Mouse (Mus musculus) midbrain, postnatal 0 days (tissue): ENCODE data around the gene Smok3b. TPM values are rescaled to one million over a fixed set of nuclear protein-coding genes. Genes with fewer than 3 reads are reported as not detected.

Source experiments
- ATAC-seq: fragments of 200-750 bp; cut with Nextera tagmentation; 2 replicates; pipeline ENCODE4 v1.8.0; 2017; ENCODE audit warnings: moderate number of reproducible peaks, mild to moderate bottlenecking, moderate TSS enrichment, moderate library complexity; ENCODE audit not compliant: low FRiP score
- DNase-seq: peaks from one replicate; pipeline ENCODE4 v3.0.0-alpha.2; 2015; ENCODE audit warnings: low spot score
- H3K27ac ChIP-seq: fragments of 300-500 bp; sonication (generic); 2 replicates; pipeline ENCODE4 v1.5.1; 2014; ENCODE audit warnings: low read depth, mild to moderate bottlenecking, low read length, mixed read lengths
- H3K27me3 ChIP-seq: fragments of 300-500 bp; sonication (generic); 2 replicates; pipeline ENCODE4 v1.6.1; 2014; ENCODE audit warnings: low read length, control low read depth, mixed read lengths; ENCODE audit not compliant: insufficient read depth
- H3K36me3 ChIP-seq: fragments of 300-500 bp; sonication (generic); 2 replicates; pipeline ENCODE4 v1.6.1; 2014; ENCODE audit warnings: low read length, control low read depth, mixed read lengths; ENCODE audit not compliant: insufficient read depth
- H3K4me1 ChIP-seq: fragments of 300-500 bp; sonication (generic); 2 replicates; pipeline ENCODE4 v1.6.1; 2014; ENCODE audit warnings: mild to moderate bottlenecking, control low read depth, antibody characterized with exemption, low read length, mixed read lengths; ENCODE audit not compliant: insufficient read depth
- H3K4me2 ChIP-seq: fragments of 300-500 bp; sonication (generic); 2 replicates; pipeline ENCODE4 v1.6.1; 2014; ENCODE audit warnings: low read depth, mild to moderate bottlenecking, low read length, mixed read lengths; ENCODE audit not compliant: poor library complexity, severe bottlenecking
- H3K4me3 ChIP-seq: fragments of 300-500 bp; sonication (generic); 2 replicates; pipeline ENCODE4 v1.5.1; 2014; ENCODE audit warnings: low read depth, mild to moderate bottlenecking, low read length, moderate library complexity
- H3K9ac ChIP-seq: fragments of 300-500 bp; sonication (generic); replicated peaks from 2 replicates; pipeline ENCODE4 v1.6.1; 2014; ENCODE audit warnings: mild to moderate bottlenecking, low read length, moderate library complexity, mixed read lengths; ENCODE audit not compliant: poor library complexity, severe bottlenecking
- H3K9me3 ChIP-seq: fragments of 300-500 bp; sonication (generic); 2 replicates; pipeline ENCODE4 v1.6.1; 2016; ENCODE audit warnings: low read length, control low read depth
- CTCF ChIP-seq: IDR thresholded peaks from 2 replicates; pipeline ENCODE4 v1.5.1; 2016; ENCODE audit warnings: antibody characterized with exemption, mild to moderate bottlenecking
- WGBS: fragments of 180-500 bp; shearing (Covaris S2); extraction: QIAGEN DNeasy Blood & Tissue Kit; methylation state at CpG from one replicate; pipeline ENCODE4 v1.1.7; 2014; 5-methylcytosine and 5-hydroxymethylcytosine counted together
- polyA plus RNA-seq: library from polyadenylated mRNA; unstranded; fragments of >200 nt; fragmentation: Nextera tagmentation; extraction: Ambion mirVana; gene quantifications from 2 replicates; pipeline ENCODE4 v1.2.1, GENCODE M21; 2015
- total RNA-seq: library from RNA; depleted of rRNA; stranded (reverse); fragments of >200 nt; gene quantifications from 2 replicates; pipeline ENCODE4 v1.2.3, GENCODE M21; 2014

The Smok3b gene
- total and polyA plus RNA-seq, 2 experiments from 2014 or later = not detected

DNA sequence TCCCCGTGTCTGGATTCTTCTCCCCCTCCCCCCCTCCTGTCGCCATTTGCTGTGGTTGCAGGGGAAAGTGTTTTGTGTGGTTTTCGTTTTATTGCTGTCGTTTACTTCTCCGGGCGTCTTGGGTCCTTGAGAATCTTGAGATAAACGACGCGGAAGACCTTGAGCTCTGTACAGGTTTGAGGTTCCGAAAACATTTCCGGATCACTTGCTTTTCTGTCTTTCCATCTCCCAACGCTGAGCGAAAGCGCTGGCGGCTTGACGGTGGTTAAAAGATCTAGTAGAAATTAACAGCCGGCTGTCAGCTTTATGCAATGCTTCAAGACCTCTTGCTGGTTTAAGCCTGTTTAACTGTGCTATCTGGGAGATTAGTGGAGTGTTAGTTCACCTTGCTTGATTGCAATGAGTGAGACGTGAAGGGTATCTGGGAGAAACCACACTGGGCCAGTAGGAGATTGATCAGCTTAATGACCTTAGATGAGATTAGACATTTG lies 64.2 kb downstream of the Smok3b start:
- H3K4me2 ChIP-seq = peak overlapping the region; percentile 60
- H3K27ac ChIP-seq = peak overlapping the region; percentile 92
- H3K36me3 ChIP-seq = no peaks in the 10 kb centered on the region
- no peak for TF ChIP-seq CTCF
- DNase-seq (peak; percentile 36), ATAC-seq (peak; percentile 29; the same call in 1 of the 2 replicates)
- H3K9ac ChIP-seq = peak overlapping the region; percentile 99
- H3K27me3 ChIP-seq = no peaks in the 10 kb centered on the region
- H3K4me3 ChIP-seq = peak overlapping the region; percentile 95
- H3K9me3 ChIP-seq = no peaks in the 10 kb centered on the region
- H3K4me1 ChIP-seq = no peaks in the 10 kb centered on the region; the same call in 1 of the 2 replicates
- under 1% methylated on average over 18 of the region's 18 CpGs for WGBS

DNA sequence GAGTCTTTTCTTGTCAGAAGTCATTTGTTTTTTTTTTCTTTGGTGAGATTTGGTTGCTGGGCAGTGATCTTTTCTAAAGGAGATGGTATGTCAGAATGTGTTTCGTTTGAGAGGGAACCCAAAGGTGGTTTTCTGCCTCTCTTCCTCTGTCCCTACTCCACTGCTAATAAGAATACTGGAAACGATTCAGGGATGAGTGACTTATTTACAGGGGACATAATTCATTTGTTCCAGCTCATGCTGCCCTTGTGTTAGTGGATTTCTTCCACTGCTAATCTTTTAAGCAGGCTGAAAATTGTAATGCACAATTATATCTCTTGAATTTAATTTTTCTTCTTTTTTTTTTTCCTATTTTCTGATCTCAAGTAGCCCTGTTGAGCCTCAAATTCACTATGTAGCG lies 65.6 kb downstream of the Smok3b start:
- DNase-seq (no peak), ATAC-seq (no peak)
- H3K27ac ChIP-seq = no peak overlapping the region
- H3K27me3 ChIP-seq = no peaks in the 10 kb centered on the region
- H3K4me3 ChIP-seq = peak overlapping the region; percentile 95; the same call in 1 of the 2 replicates
- TF ChIP-seq CTCF = no peak
- peak overlapping the region; percentile 60 for H3K4me2 ChIP-seq
- H3K9ac ChIP-seq = no peak overlapping the region
- WGBS = 62% methylated on average over 3 of the region's 3 CpGs
- no peaks in the 10 kb centered on the region; the same call in 1 of the 2 replicates for H3K4me1 ChIP-seq
- H3K9me3 ChIP-seq = no peaks in the 10 kb centered on the region
- no peaks in the 10 kb centered on the region for H3K36me3 ChIP-seq

DNA sequence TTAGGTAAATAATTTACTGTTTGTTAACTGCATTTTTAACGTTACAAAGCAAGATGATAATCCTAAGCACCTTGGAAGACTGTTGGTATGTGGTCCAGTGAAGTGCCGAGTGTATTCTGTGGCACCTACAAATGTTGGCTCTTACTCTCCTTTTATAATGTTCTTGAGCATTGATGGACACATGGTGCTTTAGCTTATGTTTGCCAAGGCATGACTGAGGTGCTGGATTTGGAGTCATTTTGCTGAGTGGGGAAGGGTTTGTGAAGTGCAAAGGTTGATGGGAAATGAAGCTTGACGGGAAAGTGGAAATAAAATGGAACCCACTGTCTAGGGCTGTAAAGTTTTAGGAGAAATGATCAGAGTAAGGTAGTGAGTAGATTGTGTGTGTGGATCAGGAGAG lies 67.1 kb downstream of the Smok3b start:
- Histone ChIP-seq H3K27me3 (no peaks in the 10 kb centered on the region), H3K4me1 (no peaks in the 10 kb centered on the region; the same call in 1 of the 2 replicates), H3K9me3 (no peaks in the 10 kb centered on the region), H3K9ac (no peak overlapping the region), H3K27ac (no peak overlapping the region), H3K4me2 (no peak overlapping the region), H3K4me3 (no peak overlapping the region), H3K36me3 (peaks cover 10% of the 10 kb centered on the region; the same call in 1 of the 2 replicates)
- TF ChIP-seq CTCF = no peak
- ATAC-seq (no peak), DNase-seq (no peak)
- 88% methylated on average over 3 of the region's 3 CpGs for WGBS

DNA sequence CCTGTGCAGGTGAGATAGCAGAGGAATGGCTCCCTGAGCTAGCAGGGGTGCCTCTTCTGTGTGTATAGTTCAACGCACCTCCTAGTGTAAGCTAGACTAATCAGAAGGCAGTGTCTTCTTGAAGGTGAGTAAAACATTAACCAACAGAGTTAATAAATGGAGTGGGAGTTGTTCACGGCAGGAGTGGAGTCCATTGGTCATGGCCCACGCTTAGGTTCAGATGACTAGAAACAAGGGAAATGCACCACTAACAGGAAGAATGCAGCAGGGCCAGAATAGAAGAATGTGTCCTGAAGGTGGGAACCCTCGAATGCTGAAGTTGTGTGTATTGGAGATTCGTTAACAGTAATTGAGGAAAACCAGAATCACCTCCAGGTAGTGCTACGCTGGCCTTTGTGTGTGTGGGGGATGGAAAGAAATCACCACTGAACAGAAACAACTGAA lies 67.9 kb downstream of the Smok3b start:
- Histone ChIP-seq H3K9ac (no peak overlapping the region), H3K9me3 (no peaks in the 10 kb centered on the region), H3K27ac (no peak overlapping the region), H3K27me3 (no peaks in the 10 kb centered on the region), H3K4me1 (no peaks in the 10 kb centered on the region; the same call in 1 of the 2 replicates), H3K36me3 (peaks cover 14% of the 10 kb centered on the region), H3K4me2 (no peak overlapping the region), H3K4me3 (no peak overlapping the region)
- no peak for DNase-seq
- no peak for ATAC-seq
- no peak for TF ChIP-seq CTCF
- WGBS = 91% methylated on average over 6 of the region's 6 CpGs

DNA sequence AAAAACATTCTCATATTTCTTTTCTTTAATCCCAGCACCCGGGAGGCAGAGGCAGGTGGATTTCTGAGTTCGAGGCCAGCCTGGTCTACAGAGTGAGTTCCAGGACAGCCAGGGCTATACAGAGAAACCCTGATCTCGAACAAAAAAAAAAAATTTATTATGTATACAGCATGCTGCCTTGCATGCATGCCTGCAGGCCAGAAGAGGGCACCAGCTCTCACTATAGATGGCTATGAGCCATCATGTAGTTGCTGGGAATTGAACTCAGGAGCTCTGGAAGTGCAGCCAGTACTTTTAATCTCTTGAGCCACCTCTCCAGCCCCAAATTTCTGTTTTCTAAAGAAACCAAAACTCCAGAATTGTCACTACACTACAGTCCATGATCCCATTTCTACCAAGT lies 69.0 kb downstream of the Smok3b start:
- no peak for ATAC-seq
- Histone ChIP-seq H3K27ac (no peak overlapping the region), H3K4me2 (no peak overlapping the region), H3K4me1 (no peaks in the 10 kb centered on the region; the same call in 1 of the 2 replicates), H3K9me3 (no peaks in the 10 kb centered on the region), H3K36me3 (peaks cover 23% of the 10 kb centered on the region), H3K4me3 (no peak overlapping the region), H3K9ac (no peak overlapping the region), H3K27me3 (no peaks in the 10 kb centered on the region)
- 69% methylated on average over 3 of the region's 3 CpGs for WGBS
- DNase-seq = peak; percentile 4
- peak; percentile 64 for TF ChIP-seq CTCF

DNA sequence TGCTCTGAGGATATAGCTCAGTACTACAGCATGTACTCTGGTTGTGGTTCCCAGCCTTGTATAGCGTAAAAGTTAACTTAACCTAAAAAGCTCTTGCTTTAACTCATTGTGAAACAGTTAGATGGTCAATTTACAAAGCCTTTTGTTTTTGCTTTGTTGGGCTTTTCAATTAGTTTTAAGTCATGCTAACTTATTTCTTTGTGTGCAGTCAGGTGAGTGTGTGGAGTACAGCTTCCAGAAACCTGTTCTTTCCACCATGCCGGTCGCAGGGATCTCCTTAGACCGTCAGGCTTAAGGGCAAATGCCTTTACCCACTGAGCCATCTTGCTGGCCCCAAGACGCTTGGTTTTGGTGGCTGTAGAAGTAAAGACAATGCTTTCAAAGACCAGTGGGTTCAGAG lies 69.5 kb downstream of the Smok3b start:
- H3K27me3 ChIP-seq = no peaks in the 10 kb centered on the region
- no peak overlapping the region for H3K27ac ChIP-seq
- H3K4me3 ChIP-seq = no peak overlapping the region
- H3K4me1 ChIP-seq = no peaks in the 10 kb centered on the region; the same call in 1 of the 2 replicates
- 95% methylated on average over 5 of the region's 5 CpGs for WGBS
- peaks cover 23% of the 10 kb centered on the region for H3K36me3 ChIP-seq
- H3K9ac ChIP-seq = no peak overlapping the region
- no peaks in the 10 kb centered on the region for H3K9me3 ChIP-seq
- no peak for TF ChIP-seq CTCF
- no peak for ATAC-seq
- no peak for DNase-seq
- no peak overlapping the region for H3K4me2 ChIP-seq
